Mouse (Mus musculus) stomach, postnatal 0 days (tissue): ENCODE results near the gene Kif22.

Experiments used
- CTCF ChIP-seq: IDR thresholded peaks from 2 replicates; pipeline ENCODE4 v1.5.1; 2016; ENCODE audit warnings: antibody characterized with exemption, low read depth, mild to moderate bottlenecking, moderate library complexity
- EP300 ChIP-seq: optimal IDR thresholded peaks from 2 replicates; pipeline ENCODE3; 2016; ENCODE audit warnings: antibody characterized with exemption

DNA sequence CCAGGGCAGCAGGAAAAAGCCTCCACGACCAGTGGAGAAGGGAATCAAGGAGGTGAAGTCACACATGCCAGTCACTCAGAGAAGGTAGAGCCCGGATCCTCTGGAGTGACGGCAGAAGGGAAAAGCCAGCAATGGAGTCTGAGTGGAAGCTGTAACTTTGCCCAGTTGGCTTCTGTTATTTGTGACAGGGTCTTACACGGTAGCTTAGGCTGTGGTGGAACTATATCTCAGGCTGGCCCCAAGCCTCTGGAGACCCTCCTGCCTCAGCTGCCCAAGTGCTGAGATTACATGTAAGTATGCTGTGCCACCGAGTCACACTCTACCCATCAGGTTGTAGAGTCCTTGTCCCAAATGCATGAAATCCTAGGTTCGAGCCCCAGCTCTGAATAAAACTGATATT is 28.9 kb downstream of the Kif22 start:
- TF ChIP-seq EP300 = no peak
- TF ChIP-seq CTCF = no peak
